Mouse (Mus musculus) lung, adult 2 months (tissue): ENCODE measurements around the gene Higd1c.

Experiments
- CTCF ChIP-seq: fragments of 200-500 bp; IDR thresholded peaks from 2 replicates; pipeline ENCODE4 v1.5.1; 2011; ENCODE audit warnings: mild to moderate bottlenecking, low read length, control low read depth; ENCODE audit not compliant: insufficient read depth
- POLR2A ChIP-seq: fragments of 200-500 bp; IDR thresholded peaks from 2 replicates; pipeline ENCODE4 v1.6.1; 2011; ENCODE audit warnings: low read depth, mild to moderate bottlenecking, control low read depth, low read length, borderline replicate concordance; ENCODE audit errors: extremely low read depth

- no peak for TF ChIP-seq CTCF
- TF ChIP-seq POLR2A: no peak
Measured at GRCm38 (mm10) chr15:100351501-100352060, 12.8 kb upstream of the Higd1c start.
